Mouse (Mus musculus) hindbrain, embryonic 14.5 days (tissue): ENCODE data around the gene Maats1. TPM values are rescaled to one million over a fixed set of nuclear protein-coding genes. Genes with fewer than 3 reads are reported as not detected.

Source experiments
- ATAC-seq: fragments of 200-750 bp; cut with Nextera tagmentation; 2 replicates; pipeline ENCODE4 v1.8.0; 2017; ENCODE audit warnings: moderate number of reproducible peaks, mild to moderate bottlenecking, moderate TSS enrichment, moderate library complexity; ENCODE audit not compliant: low FRiP score
- DNase-seq: peaks from one replicate; pipeline ENCODE4 v3.0.0-alpha.2; 2015; ENCODE audit warnings: low spot score
- H3K27ac ChIP-seq: fragments of 300-500 bp; sonication (generic); 2 replicates; pipeline ENCODE4 v1.5.1; 2014; ENCODE audit warnings: mild to moderate bottlenecking, moderate library complexity
- H3K27me3 ChIP-seq: fragments of 300-500 bp; sonication (generic); 2 replicates; pipeline ENCODE4 v1.6.1; 2014; ENCODE audit warnings: mild to moderate bottlenecking, low read length, mixed read lengths; ENCODE audit not compliant: control insufficient read depth, insufficient read depth
- H3K36me3 ChIP-seq: fragments of 300-500 bp; sonication (generic); replicated peaks from 2 replicates; pipeline ENCODE4 v1.6.1; 2014; ENCODE audit not compliant: control insufficient read depth, insufficient read depth
- H3K4me1 ChIP-seq: fragments of 300-500 bp; sonication (generic); replicated peaks from 2 replicates; pipeline ENCODE4 v1.6.1; 2014; ENCODE audit warnings: antibody characterized with exemption, low read length, mixed read lengths; ENCODE audit not compliant: control insufficient read depth, insufficient read depth
- H3K4me2 ChIP-seq: fragments of 300-500 bp; sonication (generic); replicated peaks from 2 replicates; pipeline ENCODE4 v1.6.1; 2014; ENCODE audit warnings: mild to moderate bottlenecking, moderate library complexity
- H3K4me3 ChIP-seq: fragments of 300-500 bp; sonication (generic); replicated peaks from 2 replicates; pipeline ENCODE4 v1.5.1; 2014; ENCODE audit warnings: mild to moderate bottlenecking, low read length
- H3K9ac ChIP-seq: fragments of 300-500 bp; sonication (generic); 2 replicates; pipeline ENCODE4 v1.6.1; 2014
- H3K9me3 ChIP-seq: fragments of 300-500 bp; sonication (generic); 2 replicates; pipeline ENCODE4 v1.6.1; 2016; ENCODE audit warnings: low read length; ENCODE audit not compliant: control insufficient read depth
- WGBS: fragments of 180-500 bp; shearing (Covaris S2); extraction: QIAGEN DNeasy Blood & Tissue Kit; methylation state at CpG from one replicate; pipeline ENCODE4 v1.1.7; 2014; 5-methylcytosine and 5-hydroxymethylcytosine counted together
- polyA plus RNA-seq: library from polyadenylated mRNA; unstranded; fragments of >200 nt; fragmentation: Nextera tagmentation; extraction: Ambion mirVana; gene quantifications from 2 replicates; pipeline ENCODE4 v1.2.1, GENCODE M21; 2014

Maats1 gene
- 1.2 and 1.5 TPM in 2 replicates for polyA plus RNA-seq

- Histone ChIP-seq H3K27ac (no peak within 1 kb of the TSS), H3K9me3 (no peaks in the 10 kb centered on the region), H3K4me1 (no peaks in the 10 kb centered on the region; the same call in 1 of the 2 replicates), H3K27me3 (no peaks in the 10 kb centered on the region), H3K36me3 (no peaks in the 10 kb centered on the region), H3K4me3 (peak within 1 kb of the TSS; percentile 35), H3K4me2 (peak within 1 kb of the TSS; percentile 65), H3K9ac (peak within 1 kb of the TSS; percentile 60)
- 10% methylated on average over 30 of the region's 30 CpGs for WGBS
- ATAC-seq = peak; percentile 89
- DNase-seq = peak; percentile 72
These were observed at the start of gene Maats1 for GRCm38 (mm10) chr16:38341396-38342324. Gene Maats1, minus strand, starts transcription at chr16:38342143.

- no peaks in the 10 kb centered on the region for H3K9me3 ChIP-seq
- no peaks in the 10 kb centered on the region for H3K27me3 ChIP-seq
- no peak overlapping the region for H3K27ac ChIP-seq
- ATAC-seq (no peak), DNase-seq (no peak)
- no peaks in the 10 kb centered on the region for H3K36me3 ChIP-seq
- 91% methylated on average over 7 of the region's 7 CpGs for WGBS
- H3K4me2 ChIP-seq = no peak overlapping the region
- no peak overlapping the region for H3K9ac ChIP-seq
- H3K4me1 ChIP-seq = no peaks in the 10 kb centered on the region
- no peak overlapping the region for H3K4me3 ChIP-seq
These were observed 48.4 kb upstream of the Maats1 start for GRCm38 (mm10) chr16:38390322-38390721.

- Histone ChIP-seq H3K27ac (no peak overlapping the region), H3K4me1 (no peaks in the 10 kb centered on the region), H3K4me3 (no peak overlapping the region), H3K4me2 (no peak overlapping the region), H3K36me3 (no peaks in the 10 kb centered on the region), H3K9ac (no peak overlapping the region), H3K9me3 (no peaks in the 10 kb centered on the region), H3K27me3 (no peaks in the 10 kb centered on the region)
- ATAC-seq (no peak), DNase-seq (no peak)
- WGBS = 84% methylated on average over 8 of the region's 8 CpGs
These were observed 47.4 kb upstream of the Maats1 start for GRCm38 (mm10) chr16:38389284-38389893.

GRCm38 (mm10) chr16:38388757-38389156 is 46.8 kb upstream of the Maats1 start:
- ATAC-seq (no peak), DNase-seq (no peak)
- no peaks in the 10 kb centered on the region for H3K27me3 ChIP-seq
- H3K4me2 ChIP-seq = no peak overlapping the region
- H3K4me3 ChIP-seq = no peak overlapping the region
- H3K27ac ChIP-seq = no peak overlapping the region
- H3K36me3 ChIP-seq = no peaks in the 10 kb centered on the region
- no peaks in the 10 kb centered on the region for H3K4me1 ChIP-seq
- H3K9ac ChIP-seq = no peak overlapping the region
- H3K9me3 ChIP-seq = no peaks in the 10 kb centered on the region
- 82% methylated on average over 6 of the region's 6 CpGs for WGBS

GRCm38 (mm10) chr16:38387389-38387788 is 45.4 kb upstream of the Maats1 start:
- DNase-seq = no peak
- no peak overlapping the region for H3K9ac ChIP-seq
- H3K4me3 ChIP-seq = no peak overlapping the region
- WGBS = 88% methylated on average over 6 of the region's 6 CpGs
- no peak for ATAC-seq
- H3K4me1 ChIP-seq = no peaks in the 10 kb centered on the region
- no peak overlapping the region for H3K27ac ChIP-seq
- no peak overlapping the region for H3K4me2 ChIP-seq
- H3K9me3 ChIP-seq = no peaks in the 10 kb centered on the region
- no peaks in the 10 kb centered on the region for H3K36me3 ChIP-seq
- H3K27me3 ChIP-seq = no peaks in the 10 kb centered on the region

GRCm38 (mm10) chr16:38385700-38386099 is 43.8 kb upstream of the Maats1 start:
- no peak for DNase-seq
- Histone ChIP-seq H3K27ac (no peak overlapping the region), H3K9ac (no peak overlapping the region), H3K4me1 (no peaks in the 10 kb centered on the region), H3K4me3 (no peak overlapping the region), H3K36me3 (no peaks in the 10 kb centered on the region), H3K27me3 (no peaks in the 10 kb centered on the region), H3K9me3 (no peaks in the 10 kb centered on the region), H3K4me2 (no peak overlapping the region)
- 97% methylated on average over 4 of the region's 4 CpGs for WGBS
- no peak for ATAC-seq

GRCm38 (mm10) chr16:38385184-38385634 is 43.3 kb upstream of the Maats1 start:
- Histone ChIP-seq H3K9me3 (no peaks in the 10 kb centered on the region), H3K27ac (no peak overlapping the region), H3K4me2 (no peak overlapping the region), H3K4me1 (no peaks in the 10 kb centered on the region), H3K36me3 (no peaks in the 10 kb centered on the region), H3K4me3 (no peak overlapping the region), H3K27me3 (no peaks in the 10 kb centered on the region), H3K9ac (no peak overlapping the region)
- DNase-seq (no peak), ATAC-seq (no peak)
- 92% methylated on average over 6 of the region's 6 CpGs for WGBS

- 80% methylated on average over 2 of the region's 2 CpGs for WGBS
- H3K36me3 ChIP-seq = no peaks in the 10 kb centered on the region
- no peaks in the 10 kb centered on the region for H3K4me1 ChIP-seq
- no peaks in the 10 kb centered on the region for H3K27me3 ChIP-seq
- ATAC-seq = no peak
- DNase-seq = no peak
- no peaks in the 10 kb centered on the region for H3K9me3 ChIP-seq
- H3K9ac ChIP-seq = no peak overlapping the region
- no peak overlapping the region for H3K4me2 ChIP-seq
- no peak overlapping the region for H3K4me3 ChIP-seq
- no peak overlapping the region for H3K27ac ChIP-seq
These were observed 41.7 kb upstream of the Maats1 start for GRCm38 (mm10) chr16:38383683-38384082.

- no peaks in the 10 kb centered on the region for H3K36me3 ChIP-seq
- H3K4me2 ChIP-seq = no peak overlapping the region
- H3K4me3 ChIP-seq = no peak overlapping the region
- no peaks in the 10 kb centered on the region for H3K4me1 ChIP-seq
- H3K9ac ChIP-seq = no peak overlapping the region
- no peaks in the 10 kb centered on the region for H3K9me3 ChIP-seq
- WGBS = 95% methylated on average over 3 of the region's 3 CpGs
- ATAC-seq (no peak), DNase-seq (no peak)
- H3K27ac ChIP-seq = no peak overlapping the region
- H3K27me3 ChIP-seq = no peaks in the 10 kb centered on the region
These were observed 38.0 kb upstream of the Maats1 start for GRCm38 (mm10) chr16:38379926-38380325.
